9 mouse cellular contexts compared by ENCODE assay signal in the genomic region with DNA sequence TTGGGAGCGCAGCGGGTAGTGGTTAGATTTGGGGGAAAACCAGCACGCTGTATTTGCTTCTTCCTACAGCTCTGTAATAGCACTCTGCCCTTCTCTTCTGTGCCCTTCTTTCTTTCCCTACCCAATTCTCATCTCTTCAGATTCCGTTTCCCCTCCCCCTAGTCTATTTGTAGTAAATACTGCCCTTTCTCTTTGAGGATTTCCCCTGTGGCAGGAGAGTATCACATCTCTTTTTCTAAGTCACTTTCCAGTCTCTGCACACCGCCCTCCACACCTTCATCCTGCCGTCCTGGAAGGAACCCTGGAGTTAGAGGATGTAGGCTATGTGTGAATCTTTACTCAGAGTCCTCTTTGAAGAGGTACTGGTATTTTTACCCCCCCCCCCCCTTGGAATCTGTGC. TPM values are rescaled to one million over a fixed set of nuclear protein-coding genes. Genes with fewer than 3 reads are reported as not detected.
DNase-seq lines count a peak whose midpoint lies in the region; ATAC-seq lines count a peak whose summit lies in the region.
"Had no signal": no experiment of that assay in that cellular context is flagged by ENCODE, and none has a peak within 500 bp of the region (broad histone marks: within the 10 kb centered on the region; RNA-seq: fewer than 3 reads in every experiment).

No protein-coding gene starts in this region.

- ATAC-seq in kidney, embryonic 16.5 days (ENCODE audit: low FRiP score, low TSS enrichment), result no peak
- ATAC-seq in embryonic facial prominence, embryonic 13.5 days (ENCODE audit: insufficient number of reproducible peaks, insufficient read depth, low FRiP score, low TSS enrichment, low read depth), result no peak
- no peak for ATAC-seq in neural tube, embryonic 15.5 days (ENCODE audit: low FRiP score)

- H3K4me1 ChIP-seq in kidney, embryonic 16.5 days (ENCODE audit: insufficient read depth, low read length), result peaks cover 26% of the 10 kb centered on the region
- H3K4me1 ChIP-seq in embryonic facial prominence, embryonic 13.5 days, result peaks cover 23% of the 10 kb centered on the region
- H3K4me1 ChIP-seq in limb, embryonic 10.5 days, result peaks cover 36% of the 10 kb centered on the region
- H3K4me1 ChIP-seq in neural tube, embryonic 15.5 days, result peaks cover 38% of the 10 kb centered on the region

- WGBS in kidney, embryonic 16.5 days, result 13% methylated on average over 6 of the region's 6 CpGs
- WGBS in embryonic facial prominence, embryonic 13.5 days, result 8% methylated on average over 6 of the region's 6 CpGs
- 5% methylated on average over 6 of the region's 6 CpGs for WGBS in limb, embryonic 10.5 days
- WGBS in neural tube, embryonic 15.5 days, result 3% methylated on average over 6 of the region's 6 CpGs

- no peak for DNase-seq in kidney, postnatal 25 days
- no peak for DNase-seq in limb, embryonic 10.5 days (ENCODE audit: low spot score)
- no peak for DNase-seq in urinary bladder, postnatal 10 days (ENCODE audit: low spot score)
- DNase-seq in retina, postnatal 1 day, result no peak
- no peak for DNase-seq in kidney, postnatal 10 days

- H3K27ac ChIP-seq in kidney, embryonic 16.5 days (ENCODE audit: low read length), result no peak overlapping the region
- H3K27ac ChIP-seq in embryonic facial prominence, embryonic 13.5 days, result no peak overlapping the region
- no peak overlapping the region for H3K27ac ChIP-seq in limb, embryonic 10.5 days
- no peak overlapping the region for H3K27ac ChIP-seq in neural tube, embryonic 15.5 days (replicated peaks)
- H3K27ac ChIP-seq: macrophage had no signal

- H3K4me3 ChIP-seq in kidney, embryonic 16.5 days (ENCODE audit: low read length), result peak overlapping the region; percentile 89
- H3K4me3 ChIP-seq in embryonic facial prominence, embryonic 13.5 days, result peak overlapping the region; percentile 80
- H3K4me3 ChIP-seq in limb, embryonic 10.5 days, result peak overlapping the region; percentile 87
- peak overlapping the region; percentile 75 for H3K4me3 ChIP-seq in neural tube, embryonic 15.5 days (replicated peaks)

- no peak overlapping the region for H3K9ac ChIP-seq in kidney, embryonic 16.5 days (replicated peaks; ENCODE audit: low read length)
- H3K9ac ChIP-seq in embryonic facial prominence, embryonic 13.5 days, result peak overlapping the region; percentile 93; the same call in 1 of the 2 replicates
- peak overlapping the region; percentile 60 for H3K9ac ChIP-seq in neural tube, embryonic 15.5 days (replicated peaks)

- H3K27me3 ChIP-seq in kidney, embryonic 16.5 days (ENCODE audit: insufficient read depth, low read length), result 0 out of 2 replicates have a peak, but pooled peaks cover 5% of the 10 kb centered on the region
- H3K27me3 ChIP-seq in embryonic facial prominence, embryonic 13.5 days, result no peaks in the 10 kb centered on the region
- H3K27me3 ChIP-seq in limb, embryonic 10.5 days (ENCODE audit: low read depth, poor library complexity, severe bottlenecking), result no peaks in the 10 kb centered on the region
- H3K27me3 ChIP-seq in neural tube, embryonic 15.5 days (replicated peaks), result no peaks in the 10 kb centered on the region

- H3K9me3 ChIP-seq in kidney, embryonic 16.5 days (ENCODE audit: low read length), result no peaks in the 10 kb centered on the region
- H3K9me3 ChIP-seq in embryonic facial prominence, embryonic 13.5 days, result no peaks in the 10 kb centered on the region
- H3K9me3 ChIP-seq in limb, embryonic 10.5 days (replicated peaks), result no peaks in the 10 kb centered on the region
- H3K9me3 ChIP-seq in neural tube, embryonic 15.5 days (replicated peaks), result no peaks in the 10 kb centered on the region

- peak overlapping the region; percentile 95 for H3K4me2 ChIP-seq in kidney, embryonic 16.5 days (replicated peaks; ENCODE audit: low read depth, low read length)
- peak overlapping the region; percentile 89 for H3K4me2 ChIP-seq in embryonic facial prominence, embryonic 13.5 days
- H3K4me2 ChIP-seq in neural tube, embryonic 15.5 days, result peak overlapping the region; percentile 79

- 0 out of 2 replicates have a peak, but pooled peaks cover 2% of the 10 kb centered on the region for H3K36me3 ChIP-seq in kidney, embryonic 16.5 days (ENCODE audit: insufficient read depth, low read length)
- peaks cover 5% of the 10 kb centered on the region; the same call in 1 of the 2 replicates for H3K36me3 ChIP-seq in embryonic facial prominence, embryonic 13.5 days
- H3K36me3 ChIP-seq in limb, embryonic 10.5 days, result peaks cover 11% of the 10 kb centered on the region
- peaks cover 2% of the 10 kb centered on the region; the same call in 1 of the 2 replicates for H3K36me3 ChIP-seq in neural tube, embryonic 15.5 days

RNA-seq across cellular contexts. Expression of a gene that starts 1.9 kb away (rescaled TPM):
- polyA plus RNA-seq in kidney, embryonic 16.5 days (2015; fragmentation: Nextera tagmentation; extraction: Ambion mirVana), result 7.4 and 8.0 TPM in 2 replicates
- 22.5 and 23.0 TPM in 2 replicates for polyA plus RNA-seq in embryonic facial prominence, embryonic 13.5 days (2015; fragmentation: Nextera tagmentation; extraction: Ambion mirVana)
- polyA plus RNA-seq in limb, embryonic 10.5 days (2016; fragmentation: Nextera tagmentation; extraction: Ambion mirVana), result 9.3 and 11.2 TPM in 2 replicates
- polyA plus RNA-seq in neural tube, embryonic 15.5 days (2015; fragmentation: Nextera tagmentation; extraction: Ambion mirVana), result 22.0 and 23.5 TPM in 2 replicates
